Mouse (Mus musculus) layer of hippocampus, postnatal 14 days (tissue): ENCODE results near the gene Azgp1. TPM values are rescaled to one million over a fixed set of nuclear protein-coding genes. Genes with fewer than 3 reads are reported as not detected.
"Not testable (repeated sequence)": the region's sequence is repeated elsewhere in the genome, so short reads cannot be mapped to it uniquely, and the experiment has no call there.

Experiments used
- DNase-seq, 2 experiments: peaks; one replicate each; pipeline ENCODE4 v3.0.0; 2021 to 2022; ENCODE audit warnings: low spot score in 2 of 2, mixed read lengths in 1 of 2
- long read RNA-seq, 2 experiments: library from polyadenylated mRNA; stranded (forward); transcript quantifications; one replicate each; pipeline ENCODE4 v2.0.0; 2021
- total RNA-seq, 2 experiments: library from RNA; stranded (reverse); gene quantifications; 2 replicates each; pipeline ENCODE4 v1.2.3; 2021

The Azgp1 gene
- not detected for total RNA-seq
- long read RNA-seq, experiment 1 = 0 reads
- long read RNA-seq, experiment 2 = 0 reads

DNA sequence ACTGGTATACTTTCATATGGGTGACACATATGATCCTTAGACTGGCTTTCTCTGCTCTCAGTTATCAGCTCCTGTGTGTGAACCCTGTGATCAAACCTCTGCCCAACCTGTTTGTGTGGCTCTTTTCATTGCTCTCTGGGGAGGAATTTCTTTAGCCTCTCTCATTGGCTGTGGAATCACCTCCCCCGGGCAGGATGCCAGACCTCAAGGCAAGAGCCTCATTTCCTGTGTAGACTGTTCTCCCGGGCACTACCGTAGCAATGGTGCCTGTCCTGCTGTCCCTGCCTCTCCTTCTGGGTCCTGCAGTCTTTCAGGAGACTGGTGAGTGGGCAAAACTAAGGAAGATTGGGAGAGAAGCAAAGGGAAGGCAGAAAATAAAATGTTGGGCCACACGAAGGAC is at the start of gene Azgp1:
Gene Azgp1, plus strand, starts transcription at position 221 of the 400 bp plus-strand sequence.
- no peak for DNase-seq

- DNase-seq = not testable (repeated sequence)
Observed at GRCm38 (mm10) chr5:137933934-137934333, 47.4 kb upstream of the Azgp1 start.

GRCm38 (mm10) chr5:137936486-137936885 is 44.8 kb upstream of the Azgp1 start:
- no peak for DNase-seq

DNA sequence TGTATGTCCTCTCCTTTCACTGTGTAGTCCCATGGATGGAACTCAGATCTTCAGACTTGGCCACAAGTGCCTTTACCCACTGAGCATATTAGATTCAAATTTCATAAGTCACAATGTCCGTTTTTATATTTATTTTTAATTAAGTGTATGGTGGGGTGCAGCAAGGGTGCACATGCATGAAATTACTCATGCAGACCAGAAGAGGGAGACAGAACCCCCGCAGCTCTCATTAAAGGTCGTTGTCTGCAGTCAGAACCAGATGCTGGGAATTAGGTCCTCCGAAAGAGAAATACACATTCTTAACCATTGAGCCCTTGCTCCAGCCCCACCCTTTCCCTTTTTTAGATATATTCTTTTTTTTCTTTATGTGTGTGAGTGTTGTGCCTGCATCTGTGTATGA is 44.1 kb upstream of the Azgp1 start:
- DNase-seq = no peak

DNA sequence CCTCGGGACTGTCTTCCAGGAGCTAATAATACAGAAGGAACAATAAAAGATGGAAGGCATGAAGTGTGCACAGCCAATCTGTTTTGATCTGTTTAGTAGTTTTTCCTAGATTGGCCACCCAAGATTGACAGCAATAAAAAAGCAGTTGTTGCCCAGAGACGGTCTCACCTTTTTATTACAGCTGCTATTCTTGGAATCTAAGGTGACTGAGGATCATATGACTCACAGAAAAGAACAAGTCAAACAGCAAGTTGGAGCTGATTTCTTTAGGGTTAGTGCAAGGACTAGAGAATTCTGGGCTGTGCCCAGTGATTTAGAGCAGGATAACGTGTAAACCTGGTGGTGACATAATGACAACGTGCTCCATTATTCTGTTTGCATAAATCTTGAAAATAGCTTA is 40.4 kb upstream of the Azgp1 start:
- DNase-seq = no peak

- DNase-seq = no peak
Observed at GRCm38 (mm10) chr5:137943133-137943532, 38.2 kb upstream of the Azgp1 start.

- no peak for DNase-seq
Observed at GRCm38 (mm10) chr5:137947303-137947702, 34.0 kb upstream of the Azgp1 start.

DNA sequence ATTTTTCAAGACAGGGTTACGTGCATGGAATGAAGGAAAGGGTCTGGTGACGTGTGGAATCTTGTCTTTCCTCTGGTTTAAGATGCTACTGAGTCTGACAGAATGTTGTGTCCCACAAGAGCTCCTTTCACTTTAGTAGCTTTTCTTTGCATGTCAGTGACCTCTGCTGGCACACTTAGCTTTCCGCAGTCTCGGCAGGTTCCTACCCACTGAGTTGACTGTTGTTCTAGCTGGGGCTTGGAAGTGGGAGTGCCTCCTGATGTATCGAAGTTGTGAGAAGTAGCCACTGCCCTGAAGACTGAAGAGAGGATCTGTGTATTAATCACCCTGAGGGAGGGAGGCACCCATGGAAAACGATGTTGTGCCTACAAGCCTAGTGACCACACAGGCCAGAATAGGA is 30.1 kb upstream of the Azgp1 start:
- peak in 1 of 2 experiments; percentile 18 for DNase-seq

DNA sequence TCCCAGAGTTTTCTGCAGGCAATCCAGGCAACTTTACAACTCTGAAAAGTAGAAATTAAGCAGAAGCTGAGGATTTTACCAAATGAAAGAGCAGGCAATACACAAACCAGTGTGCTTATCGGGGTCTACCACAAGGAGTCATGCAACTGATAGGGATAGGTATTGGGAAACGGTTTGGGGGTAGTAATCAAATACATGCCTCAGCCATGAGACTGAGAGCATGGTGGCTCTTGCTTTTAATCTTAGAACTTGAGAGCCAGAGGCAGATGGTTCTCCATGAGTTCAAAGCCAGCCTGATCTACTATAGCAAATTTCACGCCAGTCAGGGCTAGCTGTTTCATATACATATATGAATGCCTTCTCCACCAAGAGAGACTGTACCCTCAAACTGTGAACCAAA is 24.9 kb upstream of the Azgp1 start:
- no peak for DNase-seq

DNA sequence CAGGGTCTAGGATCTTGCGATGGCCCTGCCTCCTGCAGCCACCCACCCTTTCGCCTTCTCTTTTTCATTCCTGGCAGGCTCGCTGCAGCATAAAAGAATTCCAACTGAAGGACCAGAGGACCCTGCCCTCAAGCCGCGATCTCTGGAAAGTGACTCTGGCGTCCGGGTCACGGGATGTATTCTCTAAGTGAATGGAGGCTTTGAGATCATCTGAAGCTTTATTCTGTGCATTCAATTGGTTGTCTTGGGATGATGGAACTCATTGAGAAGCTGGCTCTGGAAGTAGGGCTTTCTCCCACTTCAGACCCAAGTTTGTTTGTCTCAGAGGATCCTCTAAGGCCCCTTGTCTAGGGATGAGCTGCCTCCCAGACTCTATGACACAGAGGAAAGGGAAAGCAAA is 18.4 kb upstream of the Azgp1 start, which contains the start of gene Gjc3:
Gene Gjc3, minus strand, starts transcription at position 154 of the 400 bp plus-strand sequence.
- peak in 1 of 2 experiments; percentile 8 for DNase-seq

DNA sequence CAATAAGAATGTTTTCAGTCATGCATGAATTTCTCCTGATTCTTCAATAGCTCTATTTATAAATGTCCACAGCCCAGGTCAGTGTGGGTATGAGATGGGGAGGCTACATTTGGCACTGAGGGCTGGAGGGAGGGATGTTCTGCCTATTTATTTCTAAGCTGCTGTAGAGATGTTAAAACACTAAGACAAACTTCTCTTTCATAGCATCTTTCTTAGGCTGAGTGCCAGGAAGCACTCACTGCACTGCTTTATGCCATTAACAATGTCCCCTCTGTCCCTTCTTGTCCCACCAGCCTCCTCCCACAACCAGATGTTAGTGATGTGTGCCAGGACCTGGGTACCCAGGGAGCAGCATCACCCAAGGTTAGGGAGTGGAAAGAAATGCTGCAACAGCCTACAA is 14.8 kb upstream of the Azgp1 start:
- DNase-seq = peak in 1 of 2 experiments; percentile 62

DNA sequence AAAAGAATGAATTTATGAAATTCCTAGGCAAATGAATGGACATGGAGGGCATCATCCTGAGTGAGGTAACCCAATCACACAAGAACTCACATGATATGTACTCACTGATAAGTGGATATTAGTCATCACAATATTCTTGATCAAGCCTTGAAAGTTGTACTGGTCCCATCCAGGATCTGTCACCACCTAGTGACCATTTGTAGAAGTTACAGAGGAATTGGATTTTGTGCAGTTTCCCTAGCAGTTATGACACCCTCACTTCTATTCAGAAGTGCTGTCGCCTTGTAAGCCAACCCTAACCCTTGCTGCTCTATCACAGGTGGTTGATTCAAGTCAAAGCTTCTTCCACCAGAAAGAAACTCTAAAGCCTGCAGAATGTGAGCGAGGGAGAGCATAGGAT is 8.2 kb upstream of the Azgp1 start:
- DNase-seq = no peak

GRCm38 (mm10) chr5:137973738-137974137 is 7.6 kb upstream of the Azgp1 start:
- DNase-seq = peak in 1 of 2 experiments; percentile 28

GRCm38 (mm10) chr5:137974724-137975123 is 6.6 kb upstream of the Azgp1 start:
- no peak for DNase-seq

DNA sequence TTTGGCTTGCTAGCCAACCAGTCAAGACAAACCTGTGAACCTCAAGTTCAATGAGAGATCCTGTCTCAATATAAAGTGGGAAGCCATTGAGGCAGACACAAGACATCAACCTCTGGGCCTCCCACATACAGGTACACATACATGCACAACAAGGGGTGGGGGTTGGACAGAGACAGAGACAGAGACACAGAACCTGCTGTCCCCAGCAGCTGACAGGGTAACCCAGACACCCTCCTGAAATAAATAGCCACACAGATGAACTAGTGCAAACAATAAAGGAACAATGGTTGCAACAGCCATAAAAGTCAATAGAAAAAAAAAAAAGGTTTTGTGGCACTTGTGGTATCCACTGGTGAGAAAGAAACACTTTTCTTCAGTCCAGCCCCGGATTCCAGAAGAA is 5.9 kb upstream of the Azgp1 start:
- no peak for DNase-seq

- no peak for DNase-seq
Observed at GRCm38 (mm10) chr5:137977291-137977690, 4.0 kb upstream of the Azgp1 start.

DNA sequence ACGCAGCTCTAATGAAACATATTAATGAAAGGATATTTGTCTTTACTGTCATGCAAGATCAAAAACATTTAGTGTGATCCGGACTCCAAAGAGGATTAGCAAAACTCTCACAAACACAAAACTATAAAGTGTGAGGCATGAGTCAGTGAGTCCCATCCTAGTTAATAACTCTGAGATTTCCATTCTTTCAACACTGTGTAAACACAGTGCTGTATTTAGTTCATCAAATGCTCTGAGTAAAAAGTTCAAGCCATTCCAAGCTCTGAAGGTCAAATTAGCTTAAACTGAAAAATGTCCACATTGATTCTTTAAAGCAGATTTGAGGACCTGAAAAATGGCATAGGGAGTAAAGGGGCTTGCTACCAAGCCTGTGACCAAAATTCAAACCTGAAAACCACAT is 2.2 kb upstream of the Azgp1 start:
- no peak for DNase-seq

DNA sequence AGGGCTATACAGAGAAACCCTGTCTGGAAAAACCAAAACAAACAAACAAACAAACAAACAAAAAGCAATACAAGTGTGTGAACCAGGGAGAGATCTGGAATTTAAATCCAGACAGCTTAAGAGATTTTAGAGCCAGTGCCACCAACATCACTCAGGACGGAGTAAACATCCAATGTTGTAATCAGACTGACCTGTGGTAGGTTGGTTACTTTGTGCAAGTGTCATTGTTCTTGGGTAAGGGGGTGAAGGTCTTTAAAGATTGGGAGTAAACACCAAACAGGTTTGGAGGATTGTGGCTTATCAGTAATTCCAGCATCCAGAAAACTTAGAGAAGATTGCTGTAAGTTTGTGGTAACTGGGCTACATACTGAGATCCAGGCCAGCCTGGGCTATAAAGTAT is 5.0 kb downstream of the Azgp1 start:
- DNase-seq = no peak

DNA sequence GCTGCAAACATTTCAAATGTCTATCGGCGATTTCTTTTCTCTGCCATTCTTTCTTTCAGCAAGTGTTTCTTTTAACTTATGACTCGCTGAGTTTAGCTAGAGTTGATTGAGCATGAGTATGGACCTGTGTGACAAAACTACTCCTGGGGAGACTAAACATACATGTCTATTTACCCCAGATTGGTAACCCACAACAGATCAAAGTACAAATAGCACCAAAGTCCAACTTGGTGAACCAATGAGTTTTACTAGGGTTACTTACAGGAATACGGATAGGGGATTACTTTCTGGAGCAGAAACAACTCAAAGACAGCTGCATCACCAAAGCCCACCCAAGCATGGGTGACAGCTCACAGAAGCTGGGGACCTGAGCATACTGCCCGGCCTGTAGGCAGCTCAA is 28.1 kb downstream of the Azgp1 start:
- DNase-seq = no peak

GRCm38 (mm10) chr5:138012382-138012781 is 31.1 kb downstream of the Azgp1 start:
- no peak for DNase-seq

GRCm38 (mm10) chr5:138016530-138016929 is 35.2 kb downstream of the Azgp1 start:
- DNase-seq = no peak

GRCm38 (mm10) chr5:138016997-138017396 is 35.7 kb downstream of the Azgp1 start:
- no peak for DNase-seq

GRCm38 (mm10) chr5:138019577-138019976 is 38.3 kb downstream of the Azgp1 start:
- DNase-seq = not testable (repeated sequence)

GRCm38 (mm10) chr5:138020961-138021479 is 39.7 kb downstream of the Azgp1 start, which contains the start of the genes Smok3a and Smok3b:
Smok3a (plus strand) TSS chr5:138021261.
Smok3b (plus strand) TSS chr5:138021429.
- DNase-seq = not testable (repeated sequence)
